Mouse (Mus musculus) adrenal gland, adult 8-10 months (tissue): ENCODE results near the gene Tinagl1. TPM values are rescaled to one million over a fixed set of nuclear protein-coding genes. Genes with fewer than 3 reads are reported as not detected.

Experiments
- DNase-seq: peaks from one replicate; pipeline ENCODE4 v3.0.0; 2022
- total RNA-seq, 4 experiments: library from RNA; stranded (reverse); gene quantifications; 2 replicates each; pipeline ENCODE4 v1.2.4; 2022

Tinagl1 gene
- total RNA-seq, 4 experiments from 2014 or later: 80.9 to 133 (median 107) TPM

DNA sequence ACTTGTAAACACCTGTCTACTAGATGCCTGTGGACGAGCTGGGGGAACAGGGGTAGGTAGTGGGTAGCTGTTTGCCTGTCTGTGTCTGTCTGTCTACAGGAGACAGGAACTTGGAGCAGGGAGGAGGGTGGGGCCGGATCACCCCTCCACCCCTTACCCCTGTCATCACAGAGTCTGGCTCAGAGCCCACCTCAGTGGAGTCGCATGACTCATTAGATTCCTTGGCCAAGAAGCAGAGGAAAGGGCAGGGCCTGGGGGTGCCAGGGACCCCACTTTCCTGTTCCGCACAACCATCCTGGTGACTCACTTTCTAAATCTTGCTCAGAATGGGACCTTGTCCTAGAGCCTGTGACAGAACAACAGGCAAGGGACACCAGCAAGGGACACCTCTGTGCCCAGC, 2.2 kb upstream of the Tinagl1 start:
- DNase-seq: no peak

DNA sequence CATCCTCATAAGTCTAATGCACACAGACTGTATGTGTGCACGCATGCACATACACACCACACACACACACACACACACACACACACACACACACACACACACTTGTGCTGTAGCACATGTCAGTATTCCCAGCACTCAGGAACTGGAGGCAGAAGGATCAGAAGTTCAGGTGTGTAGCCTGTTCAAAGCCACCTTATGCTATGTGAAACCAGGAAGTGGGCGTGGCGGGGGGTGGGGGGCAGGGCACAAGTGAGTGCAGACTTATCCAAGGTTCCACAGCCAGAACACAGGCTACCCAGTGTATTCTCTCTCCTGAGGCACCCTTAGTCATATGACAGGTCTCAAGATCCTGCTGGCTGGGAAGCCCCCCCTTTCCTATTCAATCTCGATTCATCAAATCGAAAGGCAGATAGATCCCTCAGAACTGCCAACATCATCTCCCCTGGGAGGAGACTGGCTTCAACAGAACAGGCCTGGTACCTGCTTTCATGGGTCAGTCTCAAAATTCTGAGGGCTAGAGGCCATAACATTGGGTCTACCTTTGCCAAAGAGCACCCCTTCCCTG, 1.3 kb upstream of the Tinagl1 start:
- DNase-seq: no peak

DNA sequence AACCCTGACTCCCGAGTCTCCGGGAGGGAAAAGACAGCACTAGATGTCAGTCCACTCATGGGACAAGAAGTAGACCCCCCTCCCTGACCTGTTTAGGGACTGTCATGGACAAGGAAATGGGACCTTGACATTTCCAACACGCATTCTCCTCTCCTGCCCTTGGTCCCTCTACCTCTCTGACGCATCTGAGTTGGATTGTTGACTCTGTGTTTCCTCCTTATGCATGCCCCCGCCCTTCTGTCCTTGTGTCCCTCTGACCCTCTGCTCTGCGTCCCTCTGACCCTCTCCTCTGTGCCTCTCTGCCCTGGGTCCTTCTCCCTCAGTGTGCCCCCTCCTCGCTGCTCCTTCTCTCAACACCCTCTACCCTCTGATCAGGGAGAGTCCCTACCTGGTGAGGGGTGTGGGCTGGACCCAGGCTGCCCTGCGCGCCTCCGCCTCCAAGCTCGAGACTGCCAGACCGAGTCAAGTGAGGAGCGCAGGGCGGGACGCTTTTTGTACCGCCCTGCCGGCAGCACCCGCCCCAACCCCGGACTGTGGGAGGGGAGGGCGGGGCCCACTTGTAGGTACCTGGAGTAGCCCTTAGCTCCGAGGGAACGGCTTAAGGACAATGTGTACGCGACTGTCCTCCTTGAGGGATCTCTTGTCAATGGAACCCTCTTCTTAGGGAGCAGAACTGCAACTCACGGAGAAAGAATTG, 439 bp downstream of the Tinagl1 start:
- DNase-seq: peak; percentile 74

DNA sequence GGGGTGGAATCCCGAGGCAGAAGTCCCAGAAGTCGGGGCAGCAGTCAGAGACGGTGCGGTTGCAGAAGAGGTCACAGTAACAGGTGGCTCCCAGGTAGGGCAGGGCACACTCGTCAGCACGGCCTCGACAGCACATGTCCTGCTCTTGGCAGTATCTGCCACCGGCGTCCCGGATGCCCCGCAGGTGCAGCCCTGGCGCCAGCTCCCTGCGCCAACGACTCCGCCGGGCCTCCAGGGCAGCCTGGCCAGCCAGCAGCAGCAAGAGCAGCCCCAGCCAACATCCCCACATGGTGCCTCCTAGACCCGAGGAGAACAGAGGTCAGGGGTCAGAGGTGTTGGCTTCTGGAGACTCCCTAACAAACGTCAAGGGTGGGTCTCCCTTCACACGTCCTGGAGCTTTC, 1.0 kb downstream of the Tinagl1 start:
- DNase-seq: no peak

DNA sequence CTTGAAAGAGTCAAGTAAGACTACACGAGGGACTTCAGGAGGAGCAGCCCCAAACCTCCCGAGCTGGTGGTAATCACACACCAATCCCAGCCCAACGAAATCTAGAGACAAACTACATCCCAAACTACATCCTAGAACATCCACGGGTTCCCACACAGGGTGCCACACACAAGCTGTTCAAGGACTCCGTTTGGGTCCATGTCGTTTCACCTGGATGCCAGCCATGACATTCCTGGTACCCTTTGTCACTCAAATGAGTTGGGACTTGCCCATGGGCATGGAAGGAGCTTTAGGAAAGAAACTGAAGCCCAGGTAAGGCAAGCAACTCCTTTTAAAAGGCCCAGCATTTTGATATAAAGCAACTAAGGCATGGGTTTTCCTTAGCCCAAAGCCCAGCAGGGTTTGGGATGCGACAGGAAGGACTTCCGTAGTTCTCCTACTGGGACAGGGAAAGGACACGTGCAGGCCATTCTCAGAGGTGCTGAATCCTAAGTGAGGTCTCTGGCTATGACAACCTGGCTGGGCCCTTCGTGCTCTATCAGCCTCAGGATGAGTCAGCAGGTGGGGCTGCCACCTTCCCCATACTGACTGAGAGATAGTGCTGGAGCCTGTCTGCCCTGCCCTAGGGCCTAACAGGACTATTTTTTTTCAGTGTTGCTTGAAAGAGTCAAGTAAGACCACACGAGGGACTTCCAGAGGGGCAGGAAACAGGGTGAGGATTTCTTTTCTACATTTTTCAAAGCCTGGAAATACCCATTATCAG, 1.7 kb downstream of the Tinagl1 start:
- DNase-seq: no peak

- peak; percentile 78 for DNase-seq
Measured at GRCm38 (mm10) chr4:130171951-130172765, 2.8 kb downstream of the Tinagl1 start.

- no peak for DNase-seq
Measured at GRCm38 (mm10) chr4:130170362-130170761, 4.6 kb downstream of the Tinagl1 start.

- DNase-seq: no peak
Measured at GRCm38 (mm10) chr4:130169411-130169971, 5.4 kb downstream of the Tinagl1 start.

- peak; percentile 93 for DNase-seq
Measured at GRCm38 (mm10) chr4:130168280-130169183, 6.4 kb downstream of the Tinagl1 start.

GRCm38 (mm10) chr4:130167814-130168213, 7.1 kb downstream of the Tinagl1 start:
- no peak for DNase-seq

DNA sequence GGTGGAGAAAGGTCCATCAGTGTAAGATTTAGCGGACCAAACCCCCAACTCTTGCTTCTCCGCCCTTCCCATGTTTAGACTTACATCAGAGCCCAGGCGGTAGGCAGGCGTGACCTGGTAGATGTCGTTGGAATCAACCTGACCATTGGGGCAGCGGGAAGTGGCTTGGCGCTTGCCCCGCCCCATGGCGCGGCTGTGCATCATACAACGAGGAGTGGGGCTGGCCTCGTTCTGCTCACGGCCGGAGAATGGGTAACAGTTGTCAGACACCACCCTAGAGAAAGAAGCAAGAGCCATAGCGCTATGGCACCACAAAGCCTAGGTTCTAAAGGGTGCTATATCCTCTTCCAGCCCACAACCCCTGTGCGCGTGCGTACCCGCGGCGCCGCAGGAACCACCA, 7.6 kb downstream of the Tinagl1 start:
- DNase-seq: no peak

DNA sequence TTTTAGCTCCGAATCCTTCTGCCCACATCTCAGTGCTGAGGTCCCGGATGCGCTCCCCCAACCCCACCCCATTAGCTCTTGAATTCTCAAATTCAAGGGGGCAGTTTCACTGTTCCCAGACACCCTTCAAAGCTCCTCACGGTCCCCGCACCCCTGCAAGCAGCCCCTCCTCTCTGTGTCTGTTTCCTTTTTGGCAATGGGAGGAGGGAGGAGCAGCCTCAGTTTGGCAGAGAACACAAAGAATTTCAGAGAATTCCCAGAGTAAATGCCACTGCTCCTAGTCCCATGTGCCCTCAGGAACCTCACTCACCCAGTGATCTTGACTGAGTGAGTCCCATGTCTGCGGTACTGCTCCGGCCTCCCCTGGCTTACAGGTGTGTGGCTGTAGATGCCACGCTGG, 8.3 kb downstream of the Tinagl1 start:
- DNase-seq: no peak

- DNase-seq: no peak
Measured at GRCm38 (mm10) chr4:130166061-130166460, 8.9 kb downstream of the Tinagl1 start.

DNA sequence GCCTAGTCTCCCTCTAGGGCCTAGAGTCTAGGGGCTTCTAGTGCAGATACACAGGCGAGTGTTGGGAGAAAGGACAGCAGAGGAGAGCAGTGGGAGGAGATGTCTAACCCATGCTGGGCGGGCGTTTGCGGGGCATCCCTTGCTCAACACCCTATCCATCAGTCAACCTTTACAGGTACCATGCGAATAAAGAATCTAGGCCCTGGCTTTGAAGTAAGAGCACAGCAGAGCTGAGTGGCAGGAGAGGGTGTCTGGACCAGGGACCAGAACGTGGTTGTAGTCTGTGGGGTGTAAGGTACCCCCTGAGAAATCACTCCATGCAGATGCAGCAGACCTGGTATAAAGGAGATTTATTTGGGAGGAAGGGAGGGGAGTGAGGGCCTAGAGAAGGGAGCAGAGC, 10.8 kb downstream of the Tinagl1 start:
- no peak for DNase-seq

GRCm38 (mm10) chr4:130163391-130163861, 11.5 kb downstream of the Tinagl1 start:
- DNase-seq: peak; percentile 80

DNA sequence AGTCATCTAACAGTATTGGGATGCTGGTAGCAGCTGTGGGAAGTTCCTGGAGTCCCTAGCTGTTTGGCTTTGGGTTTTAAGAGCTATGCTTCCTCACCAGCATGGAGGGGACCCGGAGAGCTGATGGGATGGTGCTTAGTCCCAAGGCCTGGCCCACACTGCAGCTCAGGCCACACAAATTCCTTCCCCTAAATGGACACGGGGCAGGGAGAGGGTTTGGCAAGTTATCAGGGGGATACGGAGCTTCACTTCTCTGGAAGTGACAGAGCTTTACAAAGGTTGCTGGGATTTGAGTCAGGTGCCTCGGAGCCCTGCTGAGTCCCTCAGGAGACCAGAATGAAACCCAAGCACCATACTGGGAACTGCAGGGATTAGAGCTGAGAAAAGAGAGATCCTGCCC, 13.6 kb downstream of the Tinagl1 start:
- no peak for DNase-seq

GRCm38 (mm10) chr4:130156812-130157371, 18.0 kb downstream of the Tinagl1 start:
- DNase-seq: no peak

GRCm38 (mm10) chr4:130154250-130154649, 20.7 kb downstream of the Tinagl1 start:
- DNase-seq: no peak

DNA sequence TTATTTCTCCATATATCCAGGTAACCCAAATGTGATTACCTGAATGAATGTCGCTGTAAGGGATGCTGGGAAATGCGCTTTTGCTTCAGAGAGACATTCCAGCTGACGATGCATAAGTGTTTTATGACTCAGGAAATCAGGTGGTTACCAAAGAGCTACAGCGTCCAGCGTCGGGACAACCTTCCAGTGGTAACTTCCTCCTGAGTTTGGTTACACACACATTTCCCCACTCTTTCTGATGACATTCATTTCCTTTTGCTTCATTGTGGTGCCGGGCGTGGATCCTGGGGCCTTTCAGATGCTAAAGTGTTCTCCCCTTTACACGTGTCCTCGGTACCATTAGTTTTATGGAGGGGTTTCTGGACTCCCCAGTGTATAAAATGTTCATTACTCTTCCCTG, 26.5 kb downstream of the Tinagl1 start:
- no peak for DNase-seq

- DNase-seq: peak; percentile 82
Measured at GRCm38 (mm10) chr4:130141786-130142185, 33.1 kb downstream of the Tinagl1 start.

DNA sequence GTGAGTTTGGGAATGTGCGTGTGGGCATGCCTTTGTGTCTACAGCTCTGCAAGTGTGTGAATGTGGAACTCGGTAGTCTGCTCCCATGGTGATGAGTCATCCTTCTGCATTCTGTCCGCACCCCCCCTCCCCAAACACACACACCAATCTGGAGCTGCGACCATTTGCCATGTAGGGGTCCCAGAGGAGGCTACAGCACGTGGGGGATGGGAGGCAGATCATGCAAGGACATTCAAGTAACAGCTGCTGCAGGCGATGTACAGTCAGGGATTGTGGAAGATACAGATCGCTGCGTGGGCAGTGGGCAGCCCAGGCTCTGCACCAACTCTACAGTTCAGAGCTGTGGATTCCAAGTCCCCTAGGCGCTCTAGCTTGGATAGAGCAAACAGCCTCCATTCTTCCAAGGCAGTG, 33.9 kb downstream of the Tinagl1 start:
- no peak for DNase-seq
